Mouse (Mus musculus) left cerebral cortex, adult 2 months (tissue): ENCODE measurements around the gene Unc45a. TPM values are rescaled to one million over a fixed set of nuclear protein-coding genes. Genes with fewer than 3 reads are reported as not detected.

Experiments
- DNase-seq, 2 experiments: peaks; one replicate each; pipeline ENCODE4 v3.0.0; 2021 to 2022; ENCODE audit warnings: low spot score in 2 of 2, mixed read lengths in 1 of 2; ENCODE audit errors: extremely low spot score in 1 of 2
- H3K27ac ChIP-seq: fragments of 200-600 bp; 2 replicates; pipeline ENCODE4 v1.8.1; 2022
- H3K4me3 ChIP-seq: fragments of 200-600 bp; 2 replicates; pipeline ENCODE4 v1.8.1; 2022
- CTCF ChIP-seq: fragments of 200-600 bp; IDR thresholded peaks from 2 replicates; pipeline ENCODE4 v1.8.1; 2022; ENCODE audit warnings: antibody characterized with exemption, mild to moderate bottlenecking, moderate library complexity
- intact Hi-C: fragments of 180-260 bp; cut with DNase I; formaldehyde crosslinking; loops from one replicate; pipeline ENCODE4 v1.15.1; 2025
- total RNA-seq, 2 experiments: library from RNA; stranded (reverse); gene quantifications; 2 replicates each; pipeline ENCODE4 v1.2.3; 2021

Unc45a gene
- total RNA-seq, 2 experiments from 2014 or later: 37.7 to 43.7 TPM

DNA sequence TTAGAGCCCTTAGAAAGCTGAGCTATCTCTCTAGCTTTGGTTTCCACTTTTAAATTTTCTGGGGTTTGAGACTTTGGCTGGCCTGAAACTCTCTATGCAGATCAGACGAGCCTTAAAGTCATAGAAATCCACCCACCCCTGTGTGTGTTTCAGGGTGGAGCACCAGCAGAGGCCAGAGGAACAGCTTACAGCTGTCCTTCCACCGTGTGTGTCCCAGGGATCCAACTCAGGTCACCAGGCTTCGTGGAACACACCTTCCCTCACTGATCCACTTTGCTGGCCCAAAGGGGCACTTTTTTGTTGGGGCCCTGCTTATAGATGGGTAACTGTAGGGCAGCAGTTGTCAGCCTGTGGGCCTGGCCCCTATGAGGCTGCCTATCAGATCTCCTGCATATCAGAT, 33.5 kb upstream of the Unc45a start:
- TF ChIP-seq CTCF: no peak
- no peak overlapping the region for H3K27ac ChIP-seq
- DNase-seq: no peak
- intact Hi-C loops: loop anchor here (10.0 kb wide), 1 partner anchor 229 kb away; no protein-coding TSS in a partner anchor
- no peak overlapping the region for H3K4me3 ChIP-seq

DNA sequence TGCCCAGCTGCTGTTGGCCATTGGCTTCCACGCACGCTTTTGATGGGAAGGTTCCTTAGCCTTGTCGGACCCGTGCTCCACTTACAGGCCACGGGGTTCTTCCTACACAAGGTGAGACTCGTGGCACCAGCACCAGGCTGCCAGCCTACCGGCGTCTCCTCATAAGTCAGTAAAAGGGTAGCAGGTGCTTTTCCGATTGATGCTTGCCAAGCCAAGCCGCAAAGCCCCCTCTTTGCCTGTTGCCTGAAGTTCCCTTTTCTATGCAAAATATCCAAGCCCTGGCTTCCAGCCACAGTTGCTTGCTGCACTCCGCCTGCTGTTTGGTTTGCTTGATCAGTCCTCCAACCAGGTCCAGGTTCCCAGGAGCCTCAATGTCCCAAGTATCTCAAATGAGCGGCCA, 33.0 kb upstream of the Unc45a start:
- no peak overlapping the region for H3K4me3 ChIP-seq
- no peak for DNase-seq
- no peak for TF ChIP-seq CTCF
- H3K27ac ChIP-seq: no peak overlapping the region
- intact Hi-C loops: loop anchor here (10.0 kb wide), 1 partner anchor 229 kb away; no protein-coding TSS in a partner anchor

DNA sequence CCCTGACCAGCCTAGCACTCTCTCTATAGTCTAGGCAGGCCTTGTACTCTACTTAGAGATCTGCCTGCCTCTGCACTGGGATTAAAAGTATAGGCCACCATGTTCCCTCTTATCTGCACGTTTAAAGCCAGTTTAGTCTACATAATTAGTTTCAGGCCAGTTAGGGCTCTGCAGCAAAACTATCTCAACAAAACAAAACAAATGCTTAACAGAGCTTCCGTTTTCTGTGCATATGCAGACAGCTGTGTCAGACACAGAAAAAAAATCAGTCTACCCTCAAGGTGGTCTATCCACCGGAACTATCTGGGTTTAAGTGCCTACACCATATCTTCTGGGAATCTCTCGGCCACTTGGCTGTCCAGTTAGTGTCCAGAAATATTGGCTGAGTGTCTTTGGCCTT, 32.5 kb upstream of the Unc45a start:
- Histone ChIP-seq H3K27ac (no peak overlapping the region), H3K4me3 (no peak overlapping the region)
- DNase-seq: no peak
- no peak for TF ChIP-seq CTCF
- intact Hi-C loops: loop anchor here (10.0 kb wide), 1 partner anchor 229 kb away; no protein-coding TSS in a partner anchor

DNA sequence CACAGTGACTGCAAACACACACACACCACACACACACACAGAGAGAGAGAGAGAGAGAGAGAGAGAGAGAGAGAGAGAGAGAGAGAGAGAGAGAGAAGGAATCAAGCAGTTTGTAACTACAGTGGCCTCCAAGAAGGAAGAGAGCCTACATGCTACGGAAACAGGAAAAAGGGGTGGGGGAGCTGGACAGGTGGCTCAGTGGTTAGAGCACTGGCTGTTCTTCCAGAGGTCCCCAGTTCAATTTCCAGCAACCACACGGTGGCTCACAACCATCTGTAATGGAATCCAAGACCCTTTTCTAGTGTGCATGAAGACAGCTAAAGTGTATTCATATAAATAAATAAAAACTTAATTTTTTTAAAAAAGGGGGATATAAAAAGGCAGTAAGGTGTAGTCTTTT, 31.9 kb upstream of the Unc45a start:
- no peak for DNase-seq
- TF ChIP-seq CTCF: no peak
- intact Hi-C loops: loop anchor here (10.0 kb wide), 1 partner anchor 228 kb away; no protein-coding TSS in a partner anchor
- H3K4me3 ChIP-seq: no peak overlapping the region
- H3K27ac ChIP-seq: no peak overlapping the region

DNA sequence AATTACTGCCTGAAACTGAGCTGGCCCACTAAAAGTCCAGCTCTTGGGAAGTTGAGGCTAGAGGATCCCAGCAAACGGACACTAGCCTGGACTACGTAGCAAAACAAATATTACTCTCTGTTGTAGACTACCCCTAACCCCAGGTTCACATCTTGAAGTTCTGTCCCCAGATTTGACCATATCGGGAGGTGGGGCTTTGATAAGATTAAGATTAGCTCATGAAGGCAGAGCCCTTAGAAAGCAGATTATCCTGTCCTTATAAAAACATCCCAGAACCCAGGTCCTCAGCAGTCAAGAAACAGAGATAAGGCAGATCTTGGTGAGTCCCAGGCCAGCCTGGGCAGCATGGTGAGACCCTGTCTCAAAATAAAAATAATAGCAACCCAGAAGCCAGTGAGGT, 31.4 kb upstream of the Unc45a start:
- no peak for TF ChIP-seq CTCF
- intact Hi-C loops: loop anchor here (10.0 kb wide), 1 partner anchor 227 kb away; no protein-coding TSS in a partner anchor

DNA sequence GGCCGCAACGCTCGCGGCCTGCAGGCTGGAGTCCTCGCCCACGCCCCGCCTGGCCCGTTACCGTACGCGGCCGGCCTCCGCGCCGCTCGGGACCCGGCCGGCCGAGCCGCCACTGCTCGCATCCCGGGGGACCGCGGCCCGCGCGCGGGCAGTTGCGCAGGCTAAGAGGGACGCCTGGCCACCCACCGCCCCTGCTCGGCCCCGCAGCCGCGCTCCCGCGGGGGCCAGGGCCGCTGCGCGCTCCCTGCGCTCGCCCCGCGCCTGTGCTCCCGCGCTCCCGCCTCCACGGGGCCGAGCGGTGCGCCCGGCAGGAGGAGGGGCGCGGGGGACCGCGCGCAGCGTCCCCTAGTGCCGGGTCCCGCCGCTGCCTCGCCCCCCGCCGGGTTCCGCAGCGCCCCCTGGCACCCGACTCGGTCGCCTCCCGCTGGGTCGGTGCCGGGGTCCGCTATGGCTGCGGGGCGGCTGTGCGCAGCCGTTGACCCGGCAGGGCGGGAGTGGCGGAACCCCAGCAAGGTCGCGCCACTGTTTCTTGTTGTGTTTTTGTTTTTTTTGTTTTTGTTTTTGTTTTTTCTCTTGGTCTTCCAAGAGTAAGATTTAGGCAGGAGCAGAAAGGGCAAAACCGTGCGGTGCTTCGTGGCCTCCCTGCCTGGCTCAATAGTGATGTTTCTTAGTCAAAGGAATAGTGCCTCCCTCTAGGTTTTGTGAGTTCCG, 30.4 kb upstream of the Unc45a start, which contains the start of gene Man2a2:
Gene Man2a2, minus strand, starts transcription at position 335 of the 711 bp plus-strand sequence.
- peak within 1 kb of the TSS; percentile 95 for H3K27ac ChIP-seq
- intact Hi-C loops: loop anchor here (2.0 to 10.0 kb wide), 2 partner anchors 30 to 226 kb away; partner anchors contain the start of gene Unc45a
- peak; percentile 80 to 84 for DNase-seq
- TF ChIP-seq CTCF: peak; percentile 74
- H3K4me3 ChIP-seq: peak within 1 kb of the TSS; percentile 85

More for the DNA sequence above, 31.4 kb upstream of the Unc45a start:
- Histone ChIP-seq H3K27ac (no peak overlapping the region), H3K4me3 (no peak overlapping the region)
- no peak for DNase-seq

DNA sequence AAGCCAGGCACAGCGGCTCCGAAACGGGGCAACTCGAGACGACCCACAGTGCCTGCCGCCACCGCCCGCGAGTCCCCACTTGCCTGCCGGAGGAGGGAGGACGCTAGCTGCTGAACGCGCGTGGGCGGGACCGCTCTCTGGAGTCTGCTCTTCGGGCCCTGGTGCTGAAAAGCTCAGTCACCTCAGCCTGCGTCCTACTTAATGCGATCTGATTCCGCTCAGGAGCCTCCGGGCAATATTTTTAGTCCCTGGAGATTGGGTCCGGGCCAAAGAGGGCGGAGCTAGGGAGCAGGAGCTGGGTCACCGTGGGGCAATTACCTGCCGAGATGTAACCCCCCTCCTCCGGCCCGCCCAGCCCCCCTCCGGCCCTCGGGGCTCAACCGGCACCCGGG, 29.8 kb upstream of the Unc45a start:
- Histone ChIP-seq H3K27ac (peak overlapping the region; percentile 95), H3K4me3 (peak overlapping the region; percentile 85)
- intact Hi-C loops: loop anchor here (2.0 to 10.0 kb wide), 2 partner anchors 30 to 226 kb away; partner anchors contain the start of gene Unc45a
- peak; percentile 82 to 86 for DNase-seq
- TF ChIP-seq CTCF: no peak

DNA sequence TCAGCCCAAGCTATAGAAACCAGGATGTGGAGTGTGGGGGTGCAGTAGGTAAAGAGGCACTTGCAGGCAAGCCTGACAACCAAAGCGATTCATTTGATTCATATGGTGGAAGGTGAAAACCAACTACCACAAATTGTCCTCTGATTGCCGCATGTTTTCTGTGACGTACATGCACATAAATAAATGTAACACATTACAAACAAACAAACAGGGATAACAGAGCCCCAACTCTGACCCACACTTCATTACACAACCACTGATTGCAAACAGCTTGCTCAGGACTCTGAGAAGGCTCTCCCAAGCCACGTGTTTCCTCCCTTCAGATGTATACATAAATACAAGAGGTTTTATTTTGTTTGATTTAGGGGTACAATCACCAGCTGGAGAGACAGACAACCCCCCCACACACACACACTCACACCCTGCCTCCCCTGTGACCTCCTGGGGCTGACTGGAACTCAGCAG, 29.2 kb upstream of the Unc45a start:
- TF ChIP-seq CTCF: no peak
- peak overlapping the region; percentile 85 for H3K4me3 ChIP-seq
- H3K27ac ChIP-seq: peak overlapping the region; percentile 95
- DNase-seq: no peak
- intact Hi-C loops: loop anchor here (2.0 to 10.0 kb wide), 2 partner anchors 29 to 225 kb away; partner anchors contain the start of gene Unc45a

DNA sequence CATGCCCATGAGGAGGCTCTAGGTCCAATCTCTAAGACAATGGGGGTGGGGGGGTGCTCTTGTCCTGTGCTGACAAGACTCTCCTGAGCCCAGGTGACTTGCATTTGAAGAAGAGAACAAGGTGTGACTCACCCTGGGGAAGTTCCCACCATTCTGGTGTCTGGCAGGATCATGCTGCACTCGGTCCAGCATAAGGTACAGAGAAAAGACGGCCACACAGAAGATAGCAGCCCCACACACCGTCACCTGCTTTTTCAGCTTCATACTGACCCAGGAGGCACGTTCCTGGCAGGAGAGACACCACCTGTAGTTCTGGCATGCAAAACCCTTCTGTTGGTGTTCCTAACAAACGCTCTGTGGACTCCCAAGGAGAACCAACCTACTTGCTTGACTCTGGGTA, 28.7 kb upstream of the Unc45a start:
- intact Hi-C loops: no loop called here
- no peak overlapping the region for H3K27ac ChIP-seq
- TF ChIP-seq CTCF: no peak
- DNase-seq: no peak
- peak overlapping the region; percentile 85 for H3K4me3 ChIP-seq

DNA sequence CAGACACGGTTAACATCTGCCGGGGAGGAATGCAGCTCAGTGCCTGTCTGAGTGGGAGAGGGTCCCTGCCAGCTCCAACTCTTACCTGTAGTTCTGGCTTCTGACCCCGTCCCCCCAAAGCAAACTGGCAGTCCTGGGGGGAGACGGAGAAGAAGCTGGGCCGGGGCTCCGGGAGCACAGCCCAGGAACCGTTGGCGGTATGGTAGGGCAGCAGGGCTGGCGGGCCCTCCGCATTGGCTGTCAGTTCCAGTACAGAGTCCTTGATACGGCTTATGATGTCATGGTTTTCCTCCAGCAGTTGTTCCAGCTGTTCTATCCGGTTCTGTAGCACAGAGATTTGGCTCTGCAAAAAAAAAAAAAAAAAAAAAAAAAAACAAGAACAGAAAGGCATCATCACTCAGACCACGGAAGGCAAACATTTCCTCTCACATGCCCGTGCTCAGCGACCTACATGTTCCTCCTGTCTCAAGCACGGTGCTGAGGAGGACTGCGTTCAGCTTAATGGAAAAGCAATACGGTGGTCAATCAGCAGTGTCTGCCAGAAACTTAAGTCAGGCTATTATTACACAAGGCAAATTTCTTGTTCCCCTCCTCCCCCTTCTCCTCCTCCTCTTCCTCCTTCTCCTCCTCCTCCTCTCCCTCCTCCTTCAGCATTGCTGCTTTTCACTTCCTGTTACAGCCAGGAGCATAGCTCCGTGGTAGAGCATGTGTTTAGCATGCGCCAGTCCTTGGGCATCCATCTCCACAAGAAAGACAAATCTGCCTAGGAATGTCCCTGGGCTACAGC, 28.0 kb upstream of the Unc45a start:
- DNase-seq: no peak

DNA sequence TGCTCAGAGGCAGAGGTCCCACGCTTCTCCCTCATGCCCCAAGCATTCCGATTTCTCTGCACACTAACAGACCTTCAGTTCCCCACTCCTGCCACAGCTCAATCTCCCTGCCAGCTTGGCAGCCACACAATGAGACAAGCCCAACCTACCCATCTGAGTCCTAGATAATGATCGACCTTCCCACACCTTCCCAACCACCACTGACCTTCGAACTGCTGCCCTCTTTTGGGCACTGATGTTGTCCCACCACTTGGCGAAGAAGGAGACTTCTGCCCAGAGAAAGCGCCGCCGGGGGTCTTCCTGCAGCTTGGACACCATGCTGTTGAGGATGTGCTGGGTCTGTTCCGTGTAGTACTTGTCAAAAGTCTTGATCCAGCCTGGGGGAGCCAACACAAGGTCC, 27.2 kb upstream of the Unc45a start:
- intact Hi-C loops: no loop called here
- DNase-seq: no peak
- no peak overlapping the region for H3K4me3 ChIP-seq
- TF ChIP-seq CTCF: no peak
- H3K27ac ChIP-seq: no peak overlapping the region

More for the DNA sequence above, 28.0 kb upstream of the Unc45a start:
- no peak for TF ChIP-seq CTCF
- H3K4me3 ChIP-seq: no peak overlapping the region
- H3K27ac ChIP-seq: no peak overlapping the region
- intact Hi-C loops: no loop called here

DNA sequence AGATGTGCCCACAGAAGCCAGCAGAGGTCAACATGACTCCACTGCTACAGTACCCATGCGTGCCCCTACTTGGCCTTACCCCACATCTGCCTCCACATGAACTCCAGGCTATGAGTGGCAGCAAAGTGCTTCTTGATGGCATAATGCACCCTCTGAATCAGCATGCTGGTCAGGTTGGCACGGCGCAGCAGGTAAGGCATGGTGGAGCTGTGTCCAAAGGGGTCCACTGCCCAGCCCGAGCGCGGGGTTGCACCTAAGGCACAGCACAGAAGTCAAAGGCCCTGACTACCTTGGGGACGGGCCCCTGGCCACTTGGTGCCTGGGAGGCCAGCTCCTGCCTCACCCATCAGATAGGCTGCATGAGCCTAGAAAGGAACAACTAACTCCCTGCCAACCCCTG, 26.4 kb upstream of the Unc45a start:
- intact Hi-C loops: no loop called here
- Histone ChIP-seq H3K4me3 (no peak overlapping the region), H3K27ac (no peak overlapping the region)
- DNase-seq: no peak
- no peak for TF ChIP-seq CTCF
